Mouse (Mus musculus) left cerebral cortex, postnatal 10 days (tissue): ENCODE measurements around the gene Fam53a. TPM values are rescaled to one million over a fixed set of nuclear protein-coding genes. Genes with fewer than 3 reads are reported as not detected.

Experiments
- DNase-seq, 2 experiments: peaks; one replicate each; pipeline ENCODE4 v3.0.0; 2021 to 2022; ENCODE audit warnings: low spot score in 2 of 2, mixed read lengths in 1 of 2; ENCODE audit errors: extremely low spot score in 1 of 2
- intact Hi-C: fragments of 180-260 bp; cut with DNase I; formaldehyde crosslinking; loops from one replicate; pipeline ENCODE4 v1.15.1; 2025
- total RNA-seq, 2 experiments: library from RNA; stranded (reverse); gene quantifications; 2 replicates each; pipeline ENCODE4 v1.2.3; 2021

Gene Fam53a
- total RNA-seq, 2 experiments from 2014 or later: 17.3 to 19.6 TPM

DNA sequence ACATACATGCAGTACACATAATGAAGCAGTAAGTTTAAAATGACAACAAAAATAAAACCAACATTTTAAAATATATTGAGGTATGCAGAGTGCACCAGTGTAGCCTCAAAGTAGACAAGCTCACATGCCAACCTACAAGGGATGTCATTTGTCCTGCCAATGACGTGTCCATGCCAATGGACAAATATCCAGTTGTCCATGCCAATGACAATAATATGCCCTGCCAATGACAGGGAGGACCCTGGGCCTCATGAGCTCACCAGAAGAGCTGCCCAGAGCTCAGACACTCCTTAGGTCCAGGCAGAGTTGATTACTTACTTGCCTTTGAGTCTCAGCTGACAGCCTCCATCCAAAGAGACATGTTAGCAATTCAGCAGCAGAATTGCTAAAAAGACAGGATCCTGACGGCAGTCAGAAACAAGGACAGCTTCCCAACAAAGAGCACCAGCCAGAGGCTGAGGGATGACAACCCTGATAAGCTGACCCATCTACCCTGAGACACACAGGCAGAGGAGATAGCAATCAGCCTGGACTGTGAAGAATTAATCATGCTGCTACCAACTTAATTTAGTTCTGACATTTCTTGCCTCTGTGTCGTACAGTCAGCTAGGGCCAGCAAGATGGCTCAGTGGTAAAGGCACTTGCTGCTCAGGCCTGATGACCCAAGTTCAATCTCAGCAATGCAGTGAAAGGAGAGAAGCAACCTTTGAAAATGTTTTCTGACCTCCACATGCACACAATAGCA lies 8.3 kb upstream of the Fam53a start:
- intact Hi-C loops: no loop called here
- DNase-seq: no peak

DNA sequence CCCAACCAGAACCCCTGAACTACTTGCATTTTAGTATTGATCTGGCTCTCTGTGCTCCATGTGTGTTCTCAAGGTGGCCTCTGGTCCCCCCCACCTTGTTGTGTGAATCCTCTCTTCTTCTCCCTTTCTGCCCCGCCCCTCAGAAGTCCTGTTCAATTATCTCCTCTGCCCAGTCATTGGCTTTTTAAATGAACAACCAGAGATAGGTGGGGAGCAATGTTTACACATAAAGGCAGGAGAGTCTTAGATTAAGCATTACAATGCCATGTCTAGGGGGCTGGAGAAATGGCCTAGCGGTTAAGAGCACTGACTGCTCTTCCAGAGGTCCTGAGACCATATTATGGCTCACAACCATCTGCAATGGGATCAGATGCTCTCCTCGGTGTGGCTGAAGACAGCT lies 5.9 kb upstream of the Fam53a start:
- DNase-seq: no peak
- intact Hi-C loops: no loop called here

DNA sequence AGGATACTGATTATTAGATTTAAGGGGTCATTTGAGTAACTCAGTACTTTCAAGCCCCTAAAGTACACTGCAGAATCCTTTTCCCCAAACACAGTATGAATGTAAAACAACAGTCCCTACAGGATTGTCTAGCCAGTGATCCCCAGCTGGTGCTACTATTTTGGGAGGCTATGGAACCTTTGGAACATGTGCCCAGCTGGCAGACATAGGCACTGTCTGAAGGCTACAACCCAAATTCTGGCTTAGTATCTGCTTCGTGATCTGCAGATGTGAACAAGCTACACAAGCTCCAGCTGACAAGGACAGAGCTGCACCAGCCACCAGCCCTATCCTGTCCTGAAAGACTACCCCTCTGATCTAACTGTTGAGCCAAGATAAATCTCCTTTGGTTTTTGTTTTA lies 3.1 kb upstream of the Fam53a start:
- intact Hi-C loops: no loop called here
- DNase-seq: no peak

DNA sequence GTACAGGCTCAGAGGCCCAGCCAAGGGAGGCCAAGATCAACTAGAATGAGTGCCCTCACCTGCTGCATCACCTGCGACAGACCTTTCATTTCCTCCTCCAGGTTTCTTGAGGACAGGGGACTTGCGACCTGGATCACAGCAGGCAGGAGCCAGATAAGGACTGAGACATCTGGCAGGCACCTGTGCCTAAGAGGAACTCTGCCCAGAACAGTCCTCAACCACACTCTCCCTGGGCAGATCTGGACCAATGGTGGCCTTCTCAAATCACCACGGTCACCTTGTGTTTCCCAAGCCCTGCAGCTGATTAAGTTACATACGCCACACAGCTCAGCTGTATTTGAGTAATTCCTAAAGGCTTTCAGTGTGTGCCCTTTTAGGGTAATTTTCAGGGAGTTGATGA lies 1.2 kb upstream of the Fam53a start:
- intact Hi-C loops: no loop called here

GRCm38 (mm10) chr5:33630061-33630460 lies 626 bp upstream of the Fam53a start:
- DNase-seq: peak in 1 of 2 experiments; percentile 41
- intact Hi-C loops: no loop called here

More for the DNA sequence above, 1.2 kb upstream of the Fam53a start:
- DNase-seq: no peak

- intact Hi-C loops: no loop called here
- DNase-seq: peak in 1 of 2 experiments; percentile 65
Observed at GRCm38 (mm10) chr5:33628820-33629300, 575 bp downstream of the Fam53a start.

DNA sequence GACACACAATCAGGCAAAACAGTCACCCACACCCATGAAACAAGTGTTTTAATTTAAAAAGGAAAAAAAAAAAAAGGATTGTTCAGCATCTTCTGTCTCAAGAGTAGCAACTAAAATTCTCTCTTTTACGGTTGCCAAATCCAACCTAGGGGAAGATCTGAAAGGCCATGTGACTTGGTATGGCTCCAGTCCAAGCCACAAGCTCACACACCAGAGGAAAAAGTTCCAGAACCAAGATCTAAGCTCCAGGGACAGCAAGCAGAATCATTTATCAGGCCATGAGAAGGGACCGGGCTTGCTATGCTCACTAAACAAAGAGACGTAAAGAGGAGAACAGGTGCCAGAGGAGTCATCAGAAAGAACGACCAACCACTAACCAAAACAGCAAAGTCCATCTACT lies 1.5 kb downstream of the Fam53a start:
- no peak for DNase-seq
- intact Hi-C loops: no loop called here

DNA sequence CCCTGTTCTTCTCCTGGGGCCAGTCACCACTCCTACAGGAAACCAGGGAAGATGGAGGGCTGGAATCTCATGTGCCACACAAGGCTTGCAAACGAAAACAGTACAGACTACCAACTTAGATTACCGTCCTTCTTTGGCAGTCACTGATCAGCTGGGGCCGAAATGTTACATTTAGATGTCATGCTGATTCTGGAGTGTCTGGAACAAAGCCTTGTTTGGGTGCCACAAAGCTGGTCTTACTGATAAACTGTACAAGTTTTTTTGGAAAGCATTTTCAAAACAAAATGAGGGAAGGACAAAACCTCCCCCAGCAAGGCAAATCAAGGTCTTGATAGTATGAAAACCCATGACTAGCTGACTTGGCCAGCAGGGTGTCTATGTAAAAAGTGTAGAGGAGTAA lies 5.7 kb downstream of the Fam53a start:
- intact Hi-C loops: no loop called here
- no peak for DNase-seq

GRCm38 (mm10) chr5:33622671-33623070 lies 6.8 kb downstream of the Fam53a start:
- DNase-seq: no peak
- intact Hi-C loops: no loop called here

GRCm38 (mm10) chr5:33614391-33614790 lies 15.0 kb downstream of the Fam53a start:
- intact Hi-C loops: no loop called here
- DNase-seq: no peak

DNA sequence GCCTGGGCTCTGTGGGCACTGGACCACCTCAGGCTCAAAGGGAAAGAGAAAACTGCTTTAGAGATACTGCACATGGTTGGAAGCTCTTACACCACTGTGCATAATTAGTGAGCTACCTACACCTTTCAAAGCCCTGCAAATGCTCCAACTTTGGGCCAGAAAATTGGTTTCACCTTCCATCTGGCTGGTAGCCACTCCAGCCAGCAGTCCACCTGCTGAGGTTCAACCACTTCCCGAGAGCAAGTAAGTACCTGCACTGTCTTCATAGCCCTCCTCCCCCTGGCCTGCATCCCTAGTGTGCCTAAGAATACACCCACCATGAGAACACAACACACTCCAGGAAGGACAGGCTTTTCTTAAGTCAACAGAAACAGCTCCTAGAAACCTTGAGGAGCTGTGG lies 17.6 kb downstream of the Fam53a start:
- no peak for DNase-seq
- intact Hi-C loops: no loop called here

DNA sequence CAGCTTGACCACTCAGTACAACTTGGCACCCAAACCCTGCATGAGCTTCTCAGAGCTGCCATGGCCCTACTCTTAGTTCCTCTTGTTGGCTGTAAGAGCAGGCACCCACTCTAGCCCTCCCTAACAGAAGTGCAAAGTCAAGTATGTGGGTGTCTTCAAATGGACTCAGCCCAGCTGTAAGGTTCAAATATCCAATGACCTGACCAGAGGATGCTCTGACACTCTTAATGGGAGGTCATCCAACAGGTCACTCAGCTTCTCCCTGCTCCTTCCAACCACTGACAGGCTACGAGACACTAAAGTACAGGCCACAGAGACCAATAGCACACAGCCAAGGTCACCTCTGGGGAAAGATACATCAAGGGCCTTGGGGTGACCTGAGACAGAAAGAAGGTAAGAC lies 20.2 kb downstream of the Fam53a start:
- no peak for DNase-seq
- intact Hi-C loops: no loop called here

- intact Hi-C loops: no loop called here
- DNase-seq: no peak
Observed at GRCm38 (mm10) chr5:33607434-33607833, 22.0 kb downstream of the Fam53a start.

DNA sequence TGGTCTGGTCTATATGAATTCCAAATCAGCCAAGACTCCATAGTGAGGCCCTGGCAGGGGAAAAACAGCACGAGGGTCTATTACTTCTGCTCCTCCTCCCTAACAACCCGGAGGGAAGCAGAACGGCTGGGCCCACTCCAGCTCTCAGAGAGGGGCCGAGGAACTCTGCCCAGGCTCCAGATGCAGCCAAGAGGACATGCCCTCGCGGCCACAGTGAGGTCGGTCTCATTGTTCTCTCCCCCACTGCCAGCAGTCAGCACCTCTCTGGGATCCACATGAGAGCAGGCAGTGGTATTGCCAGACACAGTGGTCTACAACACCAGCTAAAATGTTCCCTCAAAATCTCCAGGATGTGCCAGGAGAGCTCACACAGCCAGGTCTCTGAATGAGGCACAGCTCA lies 22.8 kb downstream of the Fam53a start:
- no peak for DNase-seq
- intact Hi-C loops: no loop called here

DNA sequence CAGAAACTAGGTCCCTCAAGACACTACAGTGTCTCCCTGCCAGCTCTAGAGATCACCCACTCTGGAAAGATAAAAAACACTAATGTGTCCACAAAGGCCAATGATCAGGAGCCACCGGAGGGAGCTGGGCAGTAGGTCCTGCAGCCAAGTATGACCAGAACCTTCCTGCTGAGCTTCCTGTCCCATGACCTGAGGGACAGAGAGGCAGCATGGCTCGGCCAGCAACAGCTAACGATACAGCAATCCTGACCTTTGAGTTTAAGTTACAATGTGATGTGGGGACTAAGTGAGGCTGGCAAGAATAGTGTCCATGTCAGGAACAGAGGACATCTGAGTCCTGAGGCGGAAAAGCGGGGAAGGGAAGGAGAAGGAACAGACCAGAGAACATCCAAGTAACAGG lies 24.1 kb downstream of the Fam53a start:
- intact Hi-C loops: no loop called here
- DNase-seq: no peak

- intact Hi-C loops: no loop called here
- DNase-seq: no peak
Observed at GRCm38 (mm10) chr5:33593620-33594019, 35.8 kb downstream of the Fam53a start.

DNA sequence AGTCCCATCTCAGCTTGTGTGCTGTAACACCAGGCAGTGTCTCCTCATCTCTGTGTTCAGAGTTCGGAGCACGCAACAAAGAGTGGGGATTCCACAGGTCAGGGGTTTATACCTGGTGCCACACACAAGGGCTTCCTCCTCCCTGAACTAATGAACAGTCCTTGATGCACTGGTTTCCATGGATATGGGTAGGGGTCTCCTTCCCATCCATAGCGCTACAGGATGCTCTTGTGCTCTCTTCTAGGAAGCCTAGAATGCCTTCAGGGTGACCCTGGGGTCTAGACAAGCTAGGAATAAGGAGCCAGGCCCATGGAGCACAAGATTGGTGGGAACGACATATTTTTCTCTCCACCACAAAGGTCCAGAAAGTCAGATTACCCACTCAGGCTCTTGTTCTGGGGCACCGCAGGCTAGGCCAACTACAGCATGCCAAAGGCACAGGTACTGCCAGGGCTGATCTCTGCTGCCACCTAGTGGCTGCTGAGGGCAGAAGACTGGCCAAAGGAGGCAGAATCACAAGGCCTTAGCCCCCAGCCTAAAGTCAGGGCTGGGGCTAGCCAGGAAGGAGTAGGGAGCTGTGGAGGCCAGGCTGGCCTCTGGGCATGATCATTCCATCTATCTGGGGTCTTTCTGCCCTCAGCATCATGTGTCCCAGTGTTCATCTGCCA lies 40.1 kb downstream of the Fam53a start:
- intact Hi-C loops: loop anchor here (2.0 kb wide), 1 partner anchor 197 kb away; no protein-coding TSS in a partner anchor
- peak; percentile 51 to 82 for DNase-seq

DNA sequence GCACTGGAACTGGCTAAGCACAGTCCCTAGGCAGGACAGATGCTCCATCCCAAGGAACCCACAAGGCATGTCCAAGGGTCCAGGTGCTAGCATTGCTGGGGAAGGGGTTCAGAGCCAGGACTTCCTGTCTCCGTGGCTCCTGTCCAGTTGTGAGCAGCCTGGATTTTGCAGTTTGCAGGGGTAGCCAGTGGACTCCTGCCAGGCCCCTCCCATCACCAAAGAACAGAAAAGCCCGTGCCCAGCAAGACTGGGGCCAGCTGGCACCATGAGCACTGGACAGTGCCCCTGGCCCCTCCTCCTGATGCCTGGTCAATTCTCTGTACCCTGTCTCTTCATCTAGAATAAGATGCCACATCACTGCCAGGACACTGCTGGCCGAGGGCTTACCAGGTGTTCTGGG lies 41.4 kb downstream of the Fam53a start:
- no peak for DNase-seq
- intact Hi-C loops: loop anchor here (2.0 kb wide), 1 partner anchor 195 kb away; no protein-coding TSS in a partner anchor

DNA sequence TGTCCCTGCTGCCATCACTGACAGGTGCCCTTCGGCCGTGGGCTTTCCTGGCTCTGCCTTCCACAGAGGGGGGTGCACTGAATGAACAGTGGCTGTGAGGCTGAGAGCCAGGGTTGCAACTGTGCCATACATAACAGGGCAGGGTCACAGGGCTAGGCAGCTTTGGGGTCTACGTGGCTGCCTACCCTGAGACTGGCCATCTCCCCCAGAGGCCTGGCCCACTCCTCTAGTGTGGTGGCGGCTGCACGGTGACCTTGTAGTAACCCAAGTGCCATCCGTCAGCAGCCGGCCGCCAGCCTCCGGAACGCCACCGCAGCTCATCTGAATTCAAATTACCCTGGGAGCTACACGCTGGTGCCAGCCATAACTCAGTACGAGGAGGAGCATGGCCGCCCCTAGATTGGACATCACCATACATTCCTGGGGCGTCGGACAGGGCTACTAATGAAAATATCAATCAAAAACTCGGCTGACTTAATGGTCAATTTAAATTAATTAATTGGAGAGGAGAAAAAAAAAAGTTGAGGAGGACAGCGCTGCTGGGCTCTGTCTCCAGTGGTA lies 41.9 kb downstream of the Fam53a start:
- DNase-seq: no peak
- intact Hi-C loops: loop anchor here (2.0 kb wide), 1 partner anchor 195 kb away; no protein-coding TSS in a partner anchor

GRCm38 (mm10) chr5:33580336-33580735 lies 49.1 kb downstream of the Fam53a start:
- intact Hi-C loops: no loop called here

More at GRCm38 (mm10) chr5:33580336-33580735, 49.1 kb downstream of the Fam53a start:
- no peak for DNase-seq
